Mouse (Mus musculus) intestine, embryonic 14.5 days (tissue): ENCODE measurements around the gene Cul5. TPM values are rescaled to one million over a fixed set of nuclear protein-coding genes. Genes with fewer than 3 reads are reported as not detected.

Experiments
- ATAC-seq: fragments of 200-750 bp; cut with Nextera tagmentation; replicated peaks from 2 replicates; pipeline ENCODE4 v1.8.0; 2017; ENCODE audit warnings: low read depth, moderate number of reproducible peaks, moderate TSS enrichment, moderate library complexity; ENCODE audit not compliant: low FRiP score, low TSS enrichment
- DNase-seq: peaks from one replicate; pipeline ENCODE4 v3.0.0-alpha.2; 2018; ENCODE audit warnings: low spot score
- H3K27ac ChIP-seq: fragments of 300-500 bp; sonication (generic); 2 replicates; pipeline ENCODE4 v1.5.1; 2014; ENCODE audit warnings: low read depth, mild to moderate bottlenecking, control low read depth
- H3K27me3 ChIP-seq: fragments of 300-500 bp; sonication (generic); replicated peaks from 2 replicates; pipeline ENCODE4 v1.6.1; 2014; ENCODE audit warnings: low read length, control low read depth; ENCODE audit not compliant: control insufficient read depth, insufficient read depth
- H3K36me3 ChIP-seq: fragments of 300-500 bp; sonication (generic); 2 replicates; pipeline ENCODE4 v1.6.1; 2014; ENCODE audit warnings: low read length, control low read depth; ENCODE audit not compliant: control insufficient read depth, insufficient read depth
- H3K4me1 ChIP-seq: fragments of 300-500 bp; sonication (generic); replicated peaks from 2 replicates; pipeline ENCODE4 v1.6.1; 2014; ENCODE audit warnings: low read length, control low read depth, mixed read lengths; ENCODE audit not compliant: control insufficient read depth, insufficient read depth
- H3K4me2 ChIP-seq: fragments of 300-500 bp; sonication (generic); 2 replicates; pipeline ENCODE4 v1.6.1; 2014; ENCODE audit warnings: low read length
- H3K4me3 ChIP-seq: fragments of 300-500 bp; sonication (generic); 2 replicates; pipeline ENCODE4 v1.5.1; 2014; ENCODE audit warnings: low read depth, low read length, control low read depth, mixed read lengths
- H3K9ac ChIP-seq: fragments of 300-500 bp; sonication (generic); 2 replicates; pipeline ENCODE4 v1.6.1; 2014; ENCODE audit warnings: mild to moderate bottlenecking, low read length
- H3K9me3 ChIP-seq: fragments of 300-500 bp; sonication (generic); 2 replicates; pipeline ENCODE4 v1.6.1; 2016; ENCODE audit warnings: low read length, control low read depth; ENCODE audit not compliant: control insufficient read depth
- WGBS: fragments of 180-500 bp; shearing (Covaris S2); extraction: QIAGEN DNeasy Blood & Tissue Kit; methylation state at CpG from one replicate; pipeline ENCODE4 v1.1.7; 2014; 5-methylcytosine and 5-hydroxymethylcytosine counted together
- polyA plus RNA-seq: library from polyadenylated mRNA; unstranded; fragments of >200 nt; fragmentation: Nextera tagmentation; extraction: Ambion mirVana; gene quantifications from 2 replicates; pipeline ENCODE4 v1.2.1, GENCODE M21; 2014

The Cul5 gene
- polyA plus RNA-seq: 38.8 and 40.3 TPM in 2 replicates

DNA sequence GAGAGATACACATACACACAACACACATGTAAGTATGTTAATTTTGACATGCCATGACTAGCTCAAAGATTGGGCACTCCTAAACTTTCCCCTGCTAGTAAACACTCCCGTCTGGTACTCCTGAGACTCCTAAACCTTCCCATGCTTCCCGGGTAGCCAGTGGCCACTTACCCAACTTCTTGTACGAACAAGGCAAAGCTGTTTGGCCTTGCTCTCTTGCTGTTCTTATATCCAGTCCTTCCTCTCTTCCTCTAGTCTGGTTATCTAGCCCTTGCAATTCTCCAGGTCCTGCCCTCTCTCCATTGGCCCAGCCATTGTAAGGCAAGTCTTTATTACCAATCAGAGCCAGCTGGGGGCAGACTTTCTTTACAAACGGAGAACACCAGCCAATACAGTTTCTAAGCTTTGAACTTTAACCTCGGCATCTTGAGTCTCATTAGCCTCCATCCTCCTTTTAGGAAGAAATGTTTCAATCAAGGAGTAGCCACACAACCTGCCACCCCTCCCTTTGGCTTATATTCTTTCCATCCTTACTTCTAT lies at the start of gene Cul5:
TSS of gene Cul5 (minus strand) at position 335 of the 540 bp plus-strand sequence.
- ATAC-seq: no peak
- H3K4me3 ChIP-seq: no peak within 1 kb of the TSS
- no peaks in the 10 kb centered on the region for H3K27me3 ChIP-seq
- H3K9me3 ChIP-seq: no peaks in the 10 kb centered on the region
- H3K9ac ChIP-seq: no peak within 1 kb of the TSS
- no peak for DNase-seq
- H3K27ac ChIP-seq: no peak within 1 kb of the TSS
- peaks cover 10% of the 10 kb centered on the region; the same call in 1 of the 2 replicates for H3K4me1 ChIP-seq
- WGBS: 52% methylated on average over 5 of the region's 5 CpGs
- H3K36me3 ChIP-seq: no peaks in the 10 kb centered on the region
- no peak within 1 kb of the TSS for H3K4me2 ChIP-seq

DNA sequence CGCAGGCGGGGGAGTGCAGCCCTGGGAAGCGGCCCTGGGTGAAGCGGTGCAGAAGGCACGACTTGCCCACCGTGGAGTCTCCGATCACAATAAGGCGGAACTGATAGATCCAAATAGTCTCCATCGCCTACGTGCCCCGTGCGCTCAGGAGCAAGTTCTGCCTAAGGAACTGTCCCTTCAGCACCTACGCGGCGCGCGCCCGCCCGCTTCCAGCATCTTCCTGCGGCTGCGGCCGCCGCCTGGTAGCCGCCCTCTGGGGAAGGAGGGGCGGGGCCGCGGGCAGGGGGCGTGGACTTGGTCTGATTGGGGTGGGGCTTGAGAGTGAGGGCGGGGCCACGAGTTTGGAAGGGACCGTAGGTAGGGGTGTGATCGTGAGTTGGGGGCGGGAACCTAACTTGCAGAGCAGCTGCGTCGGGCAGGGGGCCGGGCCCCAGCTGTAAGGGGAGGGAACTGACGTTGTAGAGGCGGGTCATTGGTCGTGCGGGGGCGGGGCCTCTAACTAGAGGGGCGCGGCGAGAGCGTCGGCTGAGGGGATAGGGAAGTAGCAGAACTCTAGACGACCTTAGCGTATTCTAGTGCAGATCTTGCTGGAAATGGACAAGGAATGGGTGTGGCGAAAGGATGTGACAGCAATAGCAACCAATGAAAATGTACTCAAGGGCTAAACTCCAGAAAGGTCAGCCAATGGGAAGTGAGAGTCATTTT lies 36.3 kb upstream of the Cul5 start, which contains the start of gene Rab39:
TSS of gene Rab39 (minus strand) at position 241 of the 705 bp plus-strand sequence.
- peak within 1 kb of the TSS; percentile 47 for H3K4me3 ChIP-seq
- no peaks in the 10 kb centered on the region for H3K9me3 ChIP-seq
- no peaks in the 10 kb centered on the region for H3K4me1 ChIP-seq
- WGBS: under 1% methylated on average over 49 of the region's 49 CpGs
- ATAC-seq (peak; percentile 92), DNase-seq (peak; percentile 99)
- H3K27me3 ChIP-seq: no peaks in the 10 kb centered on the region
- no peaks in the 10 kb centered on the region for H3K36me3 ChIP-seq
- H3K4me2 ChIP-seq: peak within 1 kb of the TSS; percentile 84
- H3K27ac ChIP-seq: no peak within 1 kb of the TSS; the same call in 1 of the 2 replicates
- no peak within 1 kb of the TSS for H3K9ac ChIP-seq

DNA sequence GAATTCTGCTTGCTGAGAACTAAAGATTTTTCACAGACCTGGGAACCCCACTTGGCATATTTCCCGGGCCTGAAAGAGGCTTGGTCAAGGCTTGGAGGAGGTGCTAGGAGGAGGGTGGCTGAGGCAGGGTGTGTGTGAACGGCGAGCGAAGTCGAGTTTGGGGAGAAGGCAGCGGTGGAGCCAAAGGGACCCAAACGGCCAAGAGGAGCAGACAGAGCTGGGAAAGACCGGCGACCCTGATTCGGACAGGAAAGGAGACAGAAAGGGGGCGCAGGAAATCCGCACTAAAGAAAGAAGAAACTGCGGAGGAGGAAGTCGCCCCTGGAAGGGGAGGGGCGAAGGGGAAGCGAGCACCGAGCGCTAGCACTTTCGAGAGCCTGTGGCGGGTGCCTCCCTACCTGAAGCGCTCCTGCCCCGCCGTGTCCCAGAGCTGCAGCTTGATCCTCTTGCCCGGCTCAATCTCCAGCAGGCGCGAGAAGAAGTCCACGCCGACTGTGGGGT lies 35.7 kb upstream of the Cul5 start:
- Histone ChIP-seq H3K27me3 (no peaks in the 10 kb centered on the region), H3K4me3 (peak overlapping the region; percentile 47), H3K27ac (no peak overlapping the region; the same call in 1 of the 2 replicates), H3K9ac (no peak overlapping the region), H3K9me3 (no peaks in the 10 kb centered on the region), H3K4me2 (peak overlapping the region; percentile 84), H3K36me3 (no peaks in the 10 kb centered on the region), H3K4me1 (no peaks in the 10 kb centered on the region)
- DNase-seq (no peak), ATAC-seq (no peak)
- WGBS: under 1% methylated on average over 26 of the region's 28 CpGs

DNA sequence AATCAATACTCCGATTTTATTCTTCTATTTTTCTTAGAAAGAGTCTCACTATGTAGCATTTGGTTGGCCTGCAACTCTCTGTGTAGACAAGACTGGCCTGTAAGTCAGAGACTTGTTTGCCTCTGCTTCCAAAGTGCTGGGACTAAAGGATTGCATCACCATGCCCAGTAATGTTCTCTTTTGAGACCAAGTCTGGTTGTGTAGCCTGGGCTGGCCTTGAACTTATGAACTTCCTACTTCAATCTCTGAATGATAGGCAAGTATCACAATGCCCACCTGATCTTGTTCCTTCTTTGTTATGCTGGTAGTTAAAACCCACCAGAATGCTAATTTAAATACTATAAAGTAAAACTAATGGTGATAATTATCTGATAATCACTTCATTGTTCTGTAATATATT lies 33.2 kb upstream of the Cul5 start:
- 87% methylated on average over 1 of the region's 1 CpGs for WGBS
- DNase-seq (no peak), ATAC-seq (no peak)
- H3K9me3 ChIP-seq: no peaks in the 10 kb centered on the region
- no peak overlapping the region for H3K4me3 ChIP-seq
- no peaks in the 10 kb centered on the region for H3K36me3 ChIP-seq
- no peak overlapping the region for H3K9ac ChIP-seq
- H3K4me1 ChIP-seq: no peaks in the 10 kb centered on the region
- H3K27me3 ChIP-seq: no peaks in the 10 kb centered on the region
- no peak overlapping the region for H3K27ac ChIP-seq
- no peak overlapping the region for H3K4me2 ChIP-seq

DNA sequence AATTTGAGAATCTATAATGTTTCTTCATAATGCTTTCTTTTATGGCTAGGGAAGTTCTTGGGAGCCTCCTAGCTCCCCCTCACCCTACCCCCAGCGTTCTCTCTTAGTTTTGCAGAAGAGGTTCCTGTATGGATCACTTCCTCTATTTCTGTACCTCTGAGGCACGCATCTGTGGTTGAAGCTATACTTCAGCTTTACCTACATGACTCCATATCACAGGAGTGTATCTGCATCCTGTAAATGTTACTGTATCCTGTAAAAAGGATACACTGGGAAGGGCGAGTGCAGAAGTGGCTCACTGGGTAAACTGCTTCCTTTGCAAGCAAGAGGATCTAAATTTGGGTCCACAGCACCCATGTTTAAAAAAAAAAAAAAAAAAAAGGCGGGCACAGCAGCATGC lies 30.7 kb upstream of the Cul5 start:
- no peak overlapping the region for H3K9ac ChIP-seq
- DNase-seq (no peak), ATAC-seq (no peak)
- no peak overlapping the region for H3K27ac ChIP-seq
- 64% methylated on average over 4 of the region's 4 CpGs for WGBS
- H3K4me2 ChIP-seq: no peak overlapping the region
- no peaks in the 10 kb centered on the region for H3K27me3 ChIP-seq
- H3K36me3 ChIP-seq: no peaks in the 10 kb centered on the region
- no peaks in the 10 kb centered on the region for H3K4me1 ChIP-seq
- H3K4me3 ChIP-seq: no peak overlapping the region
- H3K9me3 ChIP-seq: no peaks in the 10 kb centered on the region

DNA sequence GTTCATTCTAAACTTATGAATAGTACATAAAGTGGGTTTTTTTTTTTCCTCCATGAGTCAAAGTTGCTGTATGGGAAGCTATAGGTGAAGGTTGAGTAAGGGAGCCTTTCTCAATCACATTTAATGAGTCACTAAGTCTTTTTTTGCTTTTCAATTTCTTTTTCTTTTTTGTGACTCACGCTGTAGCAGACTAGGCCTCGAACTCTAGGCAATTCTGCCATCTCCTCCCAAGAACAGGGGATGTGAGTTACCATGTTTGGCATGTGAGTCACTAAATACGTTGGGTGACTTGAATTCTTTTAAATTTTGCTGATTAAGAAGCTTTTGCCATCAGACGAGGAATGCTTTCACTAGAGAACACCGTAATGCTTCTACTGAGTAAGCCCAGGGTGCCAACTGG lies 26.0 kb upstream of the Cul5 start:
- DNase-seq (no peak), ATAC-seq (no peak)
- WGBS: 85% methylated on average over 5 of the region's 5 CpGs
- H3K27me3 ChIP-seq: no peaks in the 10 kb centered on the region
- H3K4me2 ChIP-seq: no peak overlapping the region
- H3K9ac ChIP-seq: no peak overlapping the region
- no peak overlapping the region for H3K27ac ChIP-seq
- no peaks in the 10 kb centered on the region for H3K9me3 ChIP-seq
- no peaks in the 10 kb centered on the region for H3K4me1 ChIP-seq
- H3K4me3 ChIP-seq: no peak overlapping the region
- no peaks in the 10 kb centered on the region for H3K36me3 ChIP-seq

DNA sequence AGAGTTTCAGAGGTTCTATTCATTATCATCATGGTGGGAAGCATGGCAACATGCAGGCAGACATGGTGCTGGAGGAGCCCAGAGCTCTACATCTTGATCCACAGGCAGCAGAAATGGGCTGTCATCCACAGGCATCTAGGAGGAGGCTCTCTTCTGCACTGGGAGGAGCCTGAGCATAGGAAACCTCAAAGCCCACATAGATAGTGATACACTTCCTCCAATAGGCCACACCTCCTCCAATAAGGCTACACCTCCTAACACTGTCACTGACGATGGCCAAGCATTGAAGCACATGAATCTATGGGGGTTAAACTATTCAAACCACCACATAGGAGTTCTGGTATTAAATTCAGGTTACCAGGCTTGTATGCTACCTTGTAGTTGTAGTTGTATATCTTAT lies 23.9 kb upstream of the Cul5 start:
- Histone ChIP-seq H3K9ac (no peak overlapping the region), H3K36me3 (no peaks in the 10 kb centered on the region), H3K27ac (no peak overlapping the region), H3K4me1 (no peaks in the 10 kb centered on the region), H3K9me3 (no peaks in the 10 kb centered on the region), H3K4me2 (no peak overlapping the region), H3K27me3 (no peaks in the 10 kb centered on the region), H3K4me3 (no peak overlapping the region)
- WGBS: 76% methylated on average over 1 of the region's 1 CpGs
- ATAC-seq (no peak), DNase-seq (no peak)

DNA sequence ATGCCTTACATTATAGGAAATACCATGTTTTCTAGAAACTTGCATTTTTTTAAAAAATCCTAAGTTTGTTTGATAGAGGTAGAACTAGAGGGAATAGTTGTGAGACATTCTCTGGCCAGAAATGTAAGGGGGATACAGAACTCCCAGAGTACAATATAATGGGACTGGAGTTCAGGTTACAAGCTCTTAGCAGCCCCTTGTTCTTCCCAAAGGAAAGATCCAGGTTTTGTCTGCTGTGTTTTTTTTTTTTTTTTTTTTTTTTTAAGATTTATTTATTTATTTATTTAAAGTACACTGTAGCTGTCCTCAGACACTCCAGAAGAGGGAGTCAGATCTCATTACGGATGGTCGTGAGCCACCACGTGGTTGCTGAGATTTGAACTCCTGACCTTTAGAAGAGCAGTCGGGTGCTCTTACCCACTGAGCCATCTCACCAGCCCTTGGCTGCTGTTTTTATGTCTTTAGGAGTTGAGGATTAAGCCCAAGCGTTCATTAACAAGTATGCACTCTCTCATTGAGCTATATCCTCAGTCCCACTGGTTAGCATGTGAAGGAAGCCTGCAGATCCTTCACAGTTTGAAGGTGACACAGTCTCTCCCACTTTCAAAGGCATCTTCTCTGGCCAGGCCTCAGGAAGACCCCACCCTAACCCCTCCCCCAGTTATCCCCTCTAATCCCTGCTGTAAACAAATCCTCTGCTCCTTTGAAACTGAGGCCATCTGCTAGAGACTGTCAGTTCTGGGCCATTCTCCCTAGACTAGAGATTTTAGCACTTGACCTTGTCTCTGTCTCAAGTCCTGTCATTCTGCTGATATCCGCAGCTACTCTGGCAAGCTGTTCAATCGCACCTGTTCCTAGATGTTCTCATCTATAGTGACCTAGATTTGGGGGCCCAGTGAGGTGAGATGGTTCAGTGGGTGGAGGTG lies 22.2 kb upstream of the Cul5 start:
- Histone ChIP-seq H3K4me3 (no peak overlapping the region), H3K4me1 (no peaks in the 10 kb centered on the region), H3K27me3 (no peaks in the 10 kb centered on the region), H3K4me2 (no peak overlapping the region), H3K27ac (no peak overlapping the region), H3K9me3 (no peaks in the 10 kb centered on the region), H3K36me3 (no peaks in the 10 kb centered on the region), H3K9ac (no peak overlapping the region)
- ATAC-seq (no peak), DNase-seq (no peak)
- WGBS: 33% methylated on average over 7 of the region's 7 CpGs
